Mouse (Mus musculus) MEL (cell line): ENCODE results near the gene A930018P22Rik. TPM values are rescaled to one million over a fixed set of nuclear protein-coding genes. Genes with fewer than 3 reads are reported as not detected.

Source experiments
- DNase-seq: peaks from one replicate; pipeline ENCODE4 v3.0.0; 2011; ENCODE audit warnings: low read depth, low spot score
- H3K27ac ChIP-seq: 2 replicates; pipeline ENCODE4 v1.5.1; 2012; ENCODE audit warnings: low read depth, mild to moderate bottlenecking, control low read depth, low read length, moderate library complexity; ENCODE audit not compliant: control insufficient read depth
- H3K27me3 ChIP-seq, 2 experiments: fragments of 150-350 bp in 1 of 2; sonication (generic) in 1 of 2; 2 replicates each; pipeline ENCODE4 v1.6.1; 2012; ENCODE audit warnings: low read length in 2 of 2, mild to moderate bottlenecking in 2 of 2, improper control_type of control experiment in 1 of 2, moderate library complexity in 1 of 2; ENCODE audit not compliant: insufficient read depth in 2 of 2, control insufficient read depth in 1 of 2
- H3K36me3 ChIP-seq, 2 experiments: 2 replicates each; pipeline ENCODE4 v1.6.1; 2012 to 2014; ENCODE audit warnings: low read length in 2 of 2, improper control_type of control experiment in 1 of 2, inconsistent platforms in 1 of 2, mild to moderate bottlenecking in 1 of 2; ENCODE audit not compliant: insufficient read depth in 2 of 2, control insufficient read depth in 1 of 2
- H3K4me1 ChIP-seq, 2 experiments: fragments of 150-350 bp in 1 of 2; sonication (generic) in 1 of 2; 2 replicates each; pipeline ENCODE4 v1.6.1; 2012; ENCODE audit warnings: low read length in 2 of 2, improper control_type of control experiment in 1 of 2, mild to moderate bottlenecking in 1 of 2; ENCODE audit not compliant: insufficient read depth in 2 of 2, control insufficient read depth in 1 of 2
- H3K4me3 ChIP-seq, 2 experiments: fragments of 150-350 bp in 1 of 2; sonication (generic) in 1 of 2; 2 replicates each; pipeline ENCODE4 v1.5.1; 2012; ENCODE audit warnings: low read depth in 2 of 2, low read length in 2 of 2, mild to moderate bottlenecking in 2 of 2, moderate library complexity in 2 of 2, control low read depth in 1 of 2, improper control_type of control experiment in 1 of 2; ENCODE audit not compliant: control insufficient read depth in 1 of 2, insufficient read depth in 1 of 2
- H3K79me2 ChIP-seq: 2 replicates; pipeline ENCODE4 v1.6.1; 2012; ENCODE audit warnings: mild to moderate bottlenecking, low read length, moderate library complexity; ENCODE audit not compliant: control insufficient read depth, poor library complexity, insufficient read depth
- H3K9ac ChIP-seq: 2 replicates; pipeline ENCODE4 v1.6.1; 2012; ENCODE audit warnings: low read depth, mild to moderate bottlenecking, control low read depth, low read length, moderate library complexity; ENCODE audit not compliant: control insufficient read depth, poor library complexity, severe bottlenecking
- H3K9me3 ChIP-seq: fragments of 150-350 bp; sonication (generic); replicated peaks from 2 replicates; pipeline ENCODE4 v1.6.1; 2012; ENCODE audit warnings: mild to moderate bottlenecking, low read length, improper control_type of control experiment, moderate library complexity; ENCODE audit not compliant: insufficient read depth
- BHLHE40 ChIP-seq: IDR thresholded peaks from 2 replicates; pipeline ENCODE4 v1.6.1; 2012; ENCODE audit warnings: low read depth, mild to moderate bottlenecking, inconsistent platforms, low read length, improper control_type of control experiment, borderline replicate concordance
- CHD1 ChIP-seq: IDR thresholded peaks from 2 replicates; pipeline ENCODE4 v1.6.1; 2012; ENCODE audit warnings: low read depth, mild to moderate bottlenecking, inconsistent platforms, low read length, improper control_type of control experiment
- CTCF ChIP-seq, 3 experiments: IDR thresholded peaks in 2 of 3; conservative IDR thresholded peaks in 1 of 3; 2 replicates each; pipeline ENCODE4 v1.5.1; 2011 to 2012; ENCODE audit warnings: low read length in 3 of 3, low read depth in 2 of 3, mild to moderate bottlenecking in 2 of 3, improper control_type of control experiment in 1 of 3, inconsistent platforms in 1 of 3, mixed read lengths in 1 of 3, moderate library complexity in 1 of 3; ENCODE audit not compliant: control insufficient read depth in 1 of 3, insufficient read depth in 1 of 3, poor library complexity in 1 of 3, severe bottlenecking in 1 of 3
- EP300 ChIP-seq, 2 experiments: IDR thresholded peaks; 2 replicates each; pipeline ENCODE4 v1.6.1; 2011; ENCODE audit warnings: improper control_type of control experiment in 2 of 2, low read length in 2 of 2, low read depth in 1 of 2, mild to moderate bottlenecking in 1 of 2
- ETS1 ChIP-seq: IDR thresholded peaks from 2 replicates; pipeline ENCODE4 v1.6.1; 2012; ENCODE audit warnings: low read depth, mild to moderate bottlenecking, inconsistent platforms, low read length, improper control_type of control experiment, moderate library complexity
- GATA1 ChIP-seq: IDR thresholded peaks from 2 replicates; pipeline ENCODE4 v1.6.1; 2011; ENCODE audit warnings: low read depth, low read length, improper control_type of control experiment
- HCFC1 ChIP-seq: IDR thresholded peaks from 2 replicates; pipeline ENCODE4 v1.6.1; 2012; ENCODE audit warnings: low read depth, mild to moderate bottlenecking, inconsistent platforms, low read length, improper control_type of control experiment, moderate library complexity
- JUND ChIP-seq: IDR thresholded peaks from 2 replicates; pipeline ENCODE4 v1.6.1; 2011; ENCODE audit warnings: low read depth, mild to moderate bottlenecking, improper control_type of control experiment, low read length
- KAT2A ChIP-seq: conservative IDR thresholded peaks from 2 replicates; pipeline ENCODE4 v1.6.1; 2012; ENCODE audit warnings: low read depth, low read length, improper control_type of control experiment, inconsistent platforms
- MAFK ChIP-seq: IDR thresholded peaks from 2 replicates; pipeline ENCODE4 v1.6.1; 2011; ENCODE audit warnings: low read depth, mild to moderate bottlenecking, low read length, improper control_type of control experiment, borderline replicate concordance
- MAX ChIP-seq: IDR thresholded peaks from 2 replicates; pipeline ENCODE4 v1.6.1; 2011; ENCODE audit warnings: low read length, improper control_type of control experiment
- MXI1 ChIP-seq: IDR thresholded peaks from 2 replicates; pipeline ENCODE4 v1.6.1; 2011; ENCODE audit warnings: mild to moderate bottlenecking, low read depth, low read length, improper control_type of control experiment
- MYC ChIP-seq: IDR thresholded peaks from 2 replicates; pipeline ENCODE4 v1.6.1; 2011; ENCODE audit warnings: low read depth, mild to moderate bottlenecking, low read length, improper control_type of control experiment, moderate library complexity
- NELFE ChIP-seq: IDR thresholded peaks from 2 replicates; pipeline ENCODE4 v1.6.1; 2011; ENCODE audit warnings: low read depth, low read length, improper control_type of control experiment
- NRF1 ChIP-seq: IDR thresholded peaks from 2 replicates; pipeline ENCODE4 v1.6.1; 2014; ENCODE audit warnings: low read depth, mild to moderate bottlenecking, inconsistent platforms, low read length, improper control_type of control experiment, moderate library complexity; ENCODE audit not compliant: poor library complexity, insufficient read depth, severe bottlenecking
- POLR2A ChIP-seq, 2 experiments: IDR thresholded peaks; 2 replicates each; pipeline ENCODE4 v1.6.1; 2011 to 2012; ENCODE audit warnings: low read length in 2 of 2, mild to moderate bottlenecking in 2 of 2, control low read depth in 1 of 2, improper control_type of control experiment in 1 of 2, low read depth in 1 of 2, moderate library complexity in 1 of 2; ENCODE audit not compliant: control insufficient read depth in 1 of 2, insufficient read depth in 1 of 2, poor library complexity in 1 of 2
- RCOR1 ChIP-seq: IDR thresholded peaks from 2 replicates; pipeline ENCODE4 v1.6.1; 2012; ENCODE audit warnings: low read depth, mild to moderate bottlenecking, inconsistent platforms, low read length, improper control_type of control experiment
- SIN3A ChIP-seq: IDR thresholded peaks from 2 replicates; pipeline ENCODE4 v1.6.1; 2012; ENCODE audit warnings: low read length, improper control_type of control experiment, inconsistent platforms
- TAL1 ChIP-seq: IDR thresholded peaks from 2 replicates; pipeline ENCODE4 v1.6.1; 2012; ENCODE audit warnings: mild to moderate bottlenecking, inconsistent platforms, low read length, moderate library complexity, mixed read lengths
- TCF12 ChIP-seq: IDR thresholded peaks from 2 replicates; pipeline ENCODE4 v1.6.1; 2014; ENCODE audit warnings: low read depth, mild to moderate bottlenecking, inconsistent platforms, low read length, improper control_type of control experiment, moderate library complexity
- USF2 ChIP-seq, 2 experiments: IDR thresholded peaks; 2 replicates each; pipeline ENCODE4 v1.6.1; 2011 to 2012; ENCODE audit warnings: improper control_type of control experiment in 2 of 2, low read length in 2 of 2, borderline replicate concordance in 1 of 2, inconsistent platforms in 1 of 2, low read depth in 1 of 2, mild to moderate bottlenecking in 1 of 2; ENCODE audit not compliant: insufficient read depth in 1 of 2
- ZC3H11A ChIP-seq: IDR thresholded peaks from 2 replicates; pipeline ENCODE4 v1.6.1; 2012; ENCODE audit warnings: low read depth, mild to moderate bottlenecking, inconsistent platforms, low read length, improper control_type of control experiment
- ZKSCAN1 ChIP-seq: IDR thresholded peaks from 2 replicates; pipeline ENCODE4 v1.6.1; 2012; ENCODE audit warnings: low read depth, mild to moderate bottlenecking, inconsistent platforms, low read length, improper control_type of control experiment, moderate library complexity
- ZNF384 ChIP-seq: IDR thresholded peaks from 2 replicates; pipeline ENCODE4 v1.6.1; 2012; ENCODE audit warnings: low read depth, mild to moderate bottlenecking, inconsistent platforms, low read length, improper control_type of control experiment
- polyA plus RNA-seq, 2 experiments: library from polyadenylated mRNA; stranded (reverse) in 1 of 2; unstranded in 1 of 2; fragments of >175 nt in 1 of 2; fragments of >200 nt in 1 of 2; gene quantifications; 2 replicates each; pipeline versions ENCODE4 v1.2.1 to v1.2.4; 2012; ENCODE audit warnings: low replicate concordance in 2 of 2, low read depth in 1 of 2; ENCODE audit not compliant: insufficient read length in 2 of 2, insufficient read depth in 1 of 2, missing spikeins in 1 of 2
- total RNA-seq: library from RNA; depleted of rRNA; stranded (reverse); fragments of 300-350 nt; gene quantifications from 2 replicates; pipeline ENCODE4 v1.2.3, GENCODE M21; 2012

A930018P22Rik gene
- total and polyA plus RNA-seq, 3 experiments, result not detected

DNA sequence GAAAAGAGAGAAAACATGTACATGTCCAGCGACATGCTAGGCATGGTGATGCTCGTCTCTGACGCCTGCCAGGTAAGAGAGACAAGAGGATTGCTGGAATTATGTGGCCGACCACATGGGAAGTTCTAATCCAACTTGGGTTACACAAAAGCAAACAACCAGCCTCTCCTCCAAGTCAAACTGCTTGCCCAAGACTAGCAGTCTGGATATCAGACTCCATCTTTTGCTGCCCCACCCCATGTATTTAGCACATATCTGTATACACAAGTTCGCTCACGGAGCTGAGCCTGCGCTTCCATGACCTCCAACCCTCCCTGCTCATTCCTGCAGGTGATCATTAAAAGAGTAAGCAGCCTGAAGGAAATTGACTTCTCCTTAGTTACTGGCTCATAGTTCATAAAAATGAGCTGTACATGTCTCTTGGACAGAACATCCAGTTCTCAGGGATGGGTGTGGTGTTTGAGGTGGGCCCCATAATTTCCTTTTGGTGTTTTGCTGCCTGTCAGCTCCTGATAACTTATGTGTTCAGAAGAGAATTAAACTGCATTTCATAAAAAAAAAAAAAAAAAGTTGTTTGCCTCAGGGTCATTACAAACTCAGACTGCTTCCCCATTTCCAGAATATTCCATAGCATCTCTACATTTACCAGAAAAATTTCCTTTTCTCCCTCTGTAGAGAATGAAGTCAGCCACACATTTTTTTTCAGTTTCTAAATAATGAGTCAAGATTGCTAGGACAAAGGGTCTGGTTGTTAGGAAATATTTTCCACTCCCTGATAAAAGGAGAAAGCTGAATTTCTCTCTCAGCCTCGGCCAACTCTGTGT is 676 bp upstream of the A930018P22Rik start:
- H3K9ac ChIP-seq, result peak overlapping the region; percentile 77
- peaks cover 12 to 19% of the 10 kb centered on the region in 2 experiments for H3K4me1 ChIP-seq
- DNase-seq, result peak; percentile 86

DNA sequence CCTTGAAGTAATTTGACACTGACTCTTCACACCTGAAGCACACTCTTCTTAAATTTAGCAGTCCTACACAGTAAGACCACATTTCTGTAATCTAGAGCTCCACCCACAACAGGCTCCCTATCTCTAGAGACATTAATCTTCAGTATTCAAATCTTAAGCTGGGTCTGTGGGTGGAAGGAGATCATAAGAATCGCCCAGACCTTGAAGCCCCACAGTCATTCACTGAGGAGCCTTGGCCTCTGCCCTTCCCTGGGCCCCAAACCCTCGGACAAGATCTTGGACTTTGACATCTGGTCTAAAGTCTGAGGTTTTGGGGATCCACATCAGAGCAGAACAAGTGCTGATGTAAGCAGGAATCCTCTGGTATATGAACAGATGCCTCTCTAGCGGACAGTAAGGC is 971 bp downstream of the A930018P22Rik start:
- H3K79me2 ChIP-seq, result no peaks in the 10 kb centered on the region
- peaks cover 12 to 19% of the 10 kb centered on the region in 2 experiments for H3K4me1 ChIP-seq
- H3K9me3 ChIP-seq, result no peaks in the 10 kb centered on the region
- peak; percentile 44 for DNase-seq
- peak overlapping the region; percentile 63; the same call in 1 of the 2 replicates for H3K9ac ChIP-seq
- H3K27me3 ChIP-seq, result peaks cover 9 to 30% of the 10 kb centered on the region in 2 experiments
- peak in 1 of 2 experiments; percentile 26; a peak in 1 of 4 replicates for TF ChIP-seq EP300 (IDR thresholded peaks at IDR 0.05; ENCODE audit: low read depth in 1 of 2, low read length in 2 of 2)
- TF ChIP-seq GATA1, result peak; percentile 40; the same call in 1 of the 2 replicates
- 0 out of 2 replicates have a peak, but pooled peaks have one; percentile 6 for TF ChIP-seq ZKSCAN1
- 0 out of 2 replicates have a peak, but pooled peaks have one; percentile 23 for TF ChIP-seq TCF12
- TF ChIP-seq RCOR1, result 0 out of 2 replicates have a peak, but pooled peaks have one; percentile 28
- TF ChIP-seq MXI1, result 0 out of 2 replicates have a peak, but pooled peaks have one; percentile 24
- no peak for TF ChIP-seq HCFC1
- no peak for TF ChIP-seq MYC
- TF ChIP-seq NELFE, result no peak
- TF ChIP-seq ZC3H11A, result no peak
- no peak for TF ChIP-seq USF2 (IDR thresholded peaks at IDR 0.05; ENCODE audit: borderline replicate concordance in 1 of 2, insufficient read depth in 1 of 2, low read depth in 1 of 2, low read length in 2 of 2)
- TF ChIP-seq ETS1, result no peak
- no peak for TF ChIP-seq CHD1
- TF ChIP-seq, all 39 proteins: peak for 6
- Histone ChIP-seq H3K27ac (no peak overlapping the region), H3K36me3 (peaks cover 0 to 20% of the 10 kb centered on the region in 2 experiments; a peak in 2 of 4 replicates), H3K4me3 (peak overlapping the region; percentile 72 to 92; a peak in 3 of 4 replicates)

More for the DNA sequence above, 676 bp upstream of the A930018P22Rik start:
- Histone ChIP-seq H3K36me3 (peaks cover 0 to 23% of the 10 kb centered on the region in 2 experiments; a peak in 2 of 4 replicates), H3K27me3 (peaks cover 7 to 27% of the 10 kb centered on the region in 2 experiments), H3K27ac (peak overlapping the region; percentile 97), H3K4me3 (peak overlapping the region; percentile 72 to 92), H3K79me2 (no peaks in the 10 kb centered on the region), H3K9me3 (no peaks in the 10 kb centered on the region)
- peak; percentile 52; the same call in 1 of the 2 replicates for TF ChIP-seq SIN3A
- no peak for TF ChIP-seq POLR2A (IDR thresholded peaks at IDR 0.05; ENCODE audit: control insufficient read depth in 1 of 2, insufficient read depth in 1 of 2, low read depth in 1 of 2, low read length in 2 of 2, poor library complexity in 1 of 2)
- TF ChIP-seq GATA1, result peak; percentile 59
- no peak for TF ChIP-seq MXI1
- TF ChIP-seq ETS1, result peak; percentile 63
- peak; percentile 64 for TF ChIP-seq TAL1
- TF ChIP-seq JUND, result no peak
- 0 out of 2 replicates have a peak, but pooled peaks have one; percentile 9 for TF ChIP-seq RCOR1
- TF ChIP-seq NRF1, result no peak
- 0 out of 2 replicates have a peak, but pooled peaks have one; percentile 9 for TF ChIP-seq BHLHE40
- no peak; the same call in 1 of the 2 replicates for TF ChIP-seq KAT2A
- TF ChIP-seq TCF12, result peak; percentile 68; the same call in 1 of the 2 replicates
- 0 out of 2 replicates have a peak, but pooled peaks have one; percentile 35 for TF ChIP-seq HCFC1
- TF ChIP-seq ZKSCAN1, result peak; percentile 8; the same call in 1 of the 2 replicates
- TF ChIP-seq MAFK, result no peak
- no peak for TF ChIP-seq CTCF (IDR thresholded peaks at IDR 0.05 in 2 of 3, conservative IDR thresholded peaks at IDR 0.05 in 1 of 3; ENCODE audit: control insufficient read depth in 1 of 3, insufficient read depth in 1 of 3, low read depth in 2 of 3, low read length in 3 of 3, poor library complexity in 1 of 3, severe bottlenecking in 1 of 3)
- TF ChIP-seq EP300 (IDR thresholded peaks at IDR 0.05; ENCODE audit: low read depth in 1 of 2, low read length in 2 of 2), result peak; percentile 59 to 74; a peak in 3 of 4 replicates
- peak; percentile 99 for TF ChIP-seq ZNF384
- peak; percentile 11; the same call in 1 of the 2 replicates for TF ChIP-seq ZC3H11A
- TF ChIP-seq MAX, result 0 out of 2 replicates have a peak, but pooled peaks have one; percentile 34
